Mouse (Mus musculus) hindbrain, embryonic 15.5 days (tissue): Measurements from ENCODE around the gene Lzic. TPM values are rescaled to one million over a fixed set of nuclear protein-coding genes. Genes with fewer than 3 reads are reported as not detected.

Experiments
- ATAC-seq: fragments of 200-750 bp; cut with Nextera tagmentation; 2 replicates; pipeline ENCODE4 v1.8.0; 2017; ENCODE audit warnings: low read depth, moderate number of reproducible peaks, moderate TSS enrichment; ENCODE audit not compliant: low FRiP score
- H3K27ac ChIP-seq: fragments of 300-500 bp; sonication (generic); replicated peaks from 2 replicates; pipeline ENCODE4 v1.5.1; 2015; ENCODE audit warnings: mild to moderate bottlenecking, inconsistent platforms
- H3K27me3 ChIP-seq: fragments of 300-500 bp; sonication (generic); 2 replicates; pipeline ENCODE4 v1.6.1; 2015; ENCODE audit warnings: control low read depth, inconsistent platforms
- H3K36me3 ChIP-seq: fragments of 300-500 bp; sonication (generic); 2 replicates; pipeline ENCODE4 v1.6.1; 2015; ENCODE audit warnings: control low read depth, inconsistent platforms
- H3K4me1 ChIP-seq: fragments of 300-500 bp; sonication (generic); replicated peaks from 2 replicates; pipeline ENCODE4 v1.6.1; 2015; ENCODE audit warnings: control low read depth, inconsistent platforms
- H3K4me2 ChIP-seq: fragments of 300-500 bp; sonication (generic); 2 replicates; pipeline ENCODE4 v1.6.1; 2015; ENCODE audit warnings: moderate library complexity, mild to moderate bottlenecking, inconsistent platforms
- H3K4me3 ChIP-seq: fragments of 300-500 bp; sonication (generic); 2 replicates; pipeline ENCODE4 v1.5.1; 2015; ENCODE audit warnings: mild to moderate bottlenecking, inconsistent platforms
- H3K9ac ChIP-seq: fragments of 300-500 bp; sonication (generic); 2 replicates; pipeline ENCODE4 v1.6.1; 2015; ENCODE audit warnings: inconsistent platforms
- H3K9me3 ChIP-seq: fragments of 300-500 bp; sonication (generic); 2 replicates; pipeline ENCODE4 v1.6.1; 2016; ENCODE audit warnings: control low read depth, inconsistent platforms
- WGBS: fragments of 180-500 bp; shearing (Covaris S2); methylation state at CpG from one replicate; pipeline ENCODE4 v1.1.7; 2015; 5-methylcytosine and 5-hydroxymethylcytosine counted together
- polyA plus RNA-seq: library from polyadenylated mRNA; unstranded; fragments of >200 nt; fragmentation: Nextera tagmentation; extraction: Ambion mirVana; gene quantifications from 2 replicates; pipeline ENCODE4 v1.2.1, GENCODE M21; 2015

The Lzic gene
- polyA plus RNA-seq, 1 experiment from 2014 or later: 40.8 TPM

DNA sequence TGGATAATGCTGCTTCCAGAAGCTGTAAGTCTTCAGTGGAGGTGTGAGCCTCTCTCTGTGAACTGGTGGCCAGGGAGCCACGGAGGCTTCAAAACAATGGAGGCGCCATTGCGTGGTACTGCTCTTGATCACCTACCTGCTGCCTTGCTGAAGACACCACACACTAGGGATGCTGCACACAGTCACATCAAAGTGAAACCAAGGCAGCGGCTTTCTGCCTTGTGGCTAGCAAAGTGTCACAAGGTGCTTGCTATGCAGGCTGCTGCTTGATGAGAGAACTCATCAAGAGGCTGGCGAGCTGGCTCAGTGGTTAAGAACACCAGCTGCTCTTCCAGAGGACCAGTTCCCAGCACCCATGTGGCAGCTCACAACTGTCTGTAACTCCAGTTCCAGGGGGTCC is 30.7 kb downstream of the Lzic start:
- H3K4me3 ChIP-seq: no peak overlapping the region
- WGBS: 88% methylated on average over 5 of the region's 5 CpGs
- H3K27ac ChIP-seq: no peak overlapping the region
- peaks cover 30% of the 10 kb centered on the region for H3K4me1 ChIP-seq
- no peak for ATAC-seq
- H3K9me3 ChIP-seq: no peaks in the 10 kb centered on the region
- no peaks in the 10 kb centered on the region for H3K27me3 ChIP-seq
- no peaks in the 10 kb centered on the region for H3K36me3 ChIP-seq
- no peak overlapping the region for H3K4me2 ChIP-seq
- H3K9ac ChIP-seq: no peak overlapping the region

- H3K27ac ChIP-seq: peak within 1 kb of the TSS; percentile 67
- H3K9me3 ChIP-seq: no peaks in the 10 kb centered on the region
- H3K9ac ChIP-seq: peak within 1 kb of the TSS; percentile 91
- no peaks in the 10 kb centered on the region for H3K27me3 ChIP-seq
- peaks cover 31% of the 10 kb centered on the region for H3K4me1 ChIP-seq
- H3K4me3 ChIP-seq: peak within 1 kb of the TSS; percentile 89
- peak; percentile 99 for ATAC-seq
- no peaks in the 10 kb centered on the region for H3K36me3 ChIP-seq
- peak within 1 kb of the TSS; percentile 90 for H3K4me2 ChIP-seq
- 0% methylated on average over 37 of the region's 46 CpGs for WGBS
Observed at GRCm38 (mm10) chr4:149517868-149518340, 32.9 kb downstream of the Lzic start, which contains the start of gene Ctnnbip1. TSS of gene Ctnnbip1 (plus strand) at chr4:149518236.

- Histone ChIP-seq H3K4me2 (peak overlapping the region; percentile 90), H3K9ac (peak overlapping the region; percentile 91), H3K27me3 (no peaks in the 10 kb centered on the region), H3K36me3 (no peaks in the 10 kb centered on the region), H3K4me3 (peak overlapping the region; percentile 89), H3K27ac (peak overlapping the region; percentile 67), H3K9me3 (no peaks in the 10 kb centered on the region), H3K4me1 (peaks cover 36% of the 10 kb centered on the region)
- ATAC-seq: no peak
- 4% methylated on average over 31 of the region's 52 CpGs for WGBS
Observed at GRCm38 (mm10) chr4:149518351-149519220, 33.6 kb downstream of the Lzic start.

GRCm38 (mm10) chr4:149521258-149521657 is 36.2 kb downstream of the Lzic start:
- no peak for ATAC-seq
- Histone ChIP-seq H3K27me3 (no peaks in the 10 kb centered on the region), H3K9me3 (no peaks in the 10 kb centered on the region), H3K4me2 (no peak overlapping the region), H3K4me1 (peaks cover 42% of the 10 kb centered on the region), H3K4me3 (no peak overlapping the region), H3K9ac (no peak overlapping the region), H3K27ac (no peak overlapping the region), H3K36me3 (no peaks in the 10 kb centered on the region)
- 68% methylated on average over 10 of the region's 10 CpGs for WGBS

- ATAC-seq: no peak
- Histone ChIP-seq H3K4me2 (no peak overlapping the region), H3K27me3 (no peaks in the 10 kb centered on the region), H3K36me3 (no peaks in the 10 kb centered on the region), H3K4me3 (no peak overlapping the region), H3K27ac (no peak overlapping the region), H3K9me3 (no peaks in the 10 kb centered on the region), H3K4me1 (peaks cover 46% of the 10 kb centered on the region), H3K9ac (no peak overlapping the region)
- 65% methylated on average over 6 of the region's 6 CpGs for WGBS
Observed at GRCm38 (mm10) chr4:149523961-149524360, 38.9 kb downstream of the Lzic start.

DNA sequence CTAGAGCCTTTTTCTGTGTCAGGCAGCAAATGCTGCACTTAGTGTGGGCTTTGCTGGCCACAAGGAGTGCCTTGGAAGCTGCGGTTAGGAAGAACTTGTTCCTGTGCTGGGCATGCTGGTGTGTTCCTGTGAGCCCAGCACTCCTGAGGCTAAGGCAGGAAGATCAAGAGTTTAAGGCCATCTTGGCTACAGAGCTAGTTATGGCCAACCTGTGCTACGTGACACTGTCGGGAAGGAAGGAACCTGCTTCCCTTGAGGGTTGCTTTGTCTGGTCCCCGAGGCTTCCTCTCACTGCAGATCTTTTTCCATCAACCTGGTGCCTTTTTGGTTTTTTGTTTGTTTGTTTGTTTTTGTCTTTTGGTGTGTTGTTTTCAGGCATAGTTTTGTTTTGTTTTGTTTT is 40.1 kb downstream of the Lzic start:
- Histone ChIP-seq H3K9ac (no peak overlapping the region), H3K4me1 (peaks cover 36% of the 10 kb centered on the region), H3K36me3 (no peaks in the 10 kb centered on the region), H3K27me3 (no peaks in the 10 kb centered on the region), H3K9me3 (no peaks in the 10 kb centered on the region), H3K4me2 (no peak overlapping the region), H3K4me3 (no peak overlapping the region), H3K27ac (no peak overlapping the region)
- WGBS: 90% methylated on average over 4 of the region's 4 CpGs
- ATAC-seq: no peak

DNA sequence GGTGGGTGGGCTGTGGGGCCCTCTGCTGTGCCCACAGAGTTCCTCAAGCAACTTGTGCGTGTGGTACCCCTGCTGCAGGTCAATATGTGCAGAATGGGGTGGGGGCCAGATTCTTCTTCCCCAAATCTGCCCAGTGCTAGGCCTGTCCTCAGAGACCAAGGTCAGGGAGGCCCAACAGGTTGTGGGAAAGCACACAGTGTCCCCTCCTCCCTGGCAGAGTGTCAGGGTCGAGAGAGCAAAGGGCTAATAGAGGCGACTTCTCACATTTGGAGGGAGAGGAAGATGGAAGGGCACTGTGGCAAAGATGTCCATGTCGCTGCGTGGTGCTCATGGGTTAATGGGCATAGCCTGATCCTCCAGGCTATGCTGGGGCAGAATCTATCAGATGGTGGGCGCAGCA is 40.8 kb downstream of the Lzic start:
- H3K36me3 ChIP-seq: no peaks in the 10 kb centered on the region
- no peak overlapping the region for H3K4me3 ChIP-seq
- H3K9me3 ChIP-seq: no peaks in the 10 kb centered on the region
- H3K4me1 ChIP-seq: peaks cover 30% of the 10 kb centered on the region
- ATAC-seq: 0 out of 2 replicates have a peak, but pooled peaks have one; percentile 25
- no peak overlapping the region for H3K27ac ChIP-seq
- H3K9ac ChIP-seq: no peak overlapping the region
- no peaks in the 10 kb centered on the region for H3K27me3 ChIP-seq
- WGBS: 86% methylated on average over 6 of the region's 6 CpGs
- H3K4me2 ChIP-seq: no peak overlapping the region

GRCm38 (mm10) chr4:149526330-149526729 is 41.3 kb downstream of the Lzic start:
- Histone ChIP-seq H3K9ac (no peak overlapping the region), H3K4me1 (peaks cover 26% of the 10 kb centered on the region), H3K9me3 (no peaks in the 10 kb centered on the region), H3K4me2 (no peak overlapping the region), H3K36me3 (no peaks in the 10 kb centered on the region), H3K4me3 (no peak overlapping the region), H3K27ac (no peak overlapping the region), H3K27me3 (no peaks in the 10 kb centered on the region)
- WGBS: 43% methylated on average over 7 of the region's 7 CpGs
- ATAC-seq: peak; percentile 59; the same call in 1 of the 2 replicates

DNA sequence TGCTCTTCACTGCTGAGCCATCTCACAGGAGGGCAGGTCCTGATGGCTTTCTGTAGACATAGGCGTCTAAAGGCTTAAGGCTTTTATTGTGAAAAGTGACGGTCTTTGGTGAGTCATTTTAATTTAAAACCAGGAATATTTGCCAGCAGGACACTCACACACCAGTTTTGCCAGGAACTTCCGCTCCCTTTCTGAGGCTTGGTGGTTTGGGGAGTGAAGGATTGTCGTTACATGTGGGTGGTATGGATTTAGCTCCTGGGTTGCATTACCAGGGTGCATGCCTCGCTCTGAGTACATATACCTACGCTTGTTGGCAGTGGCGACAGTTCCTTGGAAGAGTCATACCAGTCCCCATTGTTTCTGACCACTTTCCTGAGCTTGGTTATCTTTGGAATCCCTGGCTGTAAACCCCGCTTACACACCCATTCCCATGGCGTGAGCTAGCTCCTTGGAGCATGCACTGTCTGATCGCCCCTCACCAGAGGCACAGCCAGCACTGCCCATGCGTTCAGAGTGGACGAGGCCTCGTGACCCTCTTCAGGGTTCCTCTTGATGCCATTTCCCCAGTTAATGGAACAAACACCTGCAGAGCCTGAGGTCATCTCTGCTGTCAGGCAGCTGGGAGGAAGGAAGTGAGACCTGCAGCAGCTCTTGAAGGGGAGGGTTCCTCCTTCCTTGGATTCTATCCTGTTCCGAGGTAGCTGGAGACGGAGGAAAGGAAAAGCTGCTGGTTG is 42.8 kb downstream of the Lzic start:
- no peak overlapping the region for H3K4me3 ChIP-seq
- no peaks in the 10 kb centered on the region for H3K27me3 ChIP-seq
- no peak overlapping the region for H3K4me2 ChIP-seq
- H3K9me3 ChIP-seq: no peaks in the 10 kb centered on the region
- H3K4me1 ChIP-seq: peaks cover 21% of the 10 kb centered on the region
- no peak for ATAC-seq
- H3K9ac ChIP-seq: no peak overlapping the region
- no peak overlapping the region for H3K27ac ChIP-seq
- H3K36me3 ChIP-seq: no peaks in the 10 kb centered on the region
- 82% methylated on average over 15 of the region's 15 CpGs for WGBS

GRCm38 (mm10) chr4:149529691-149530090 is 44.7 kb downstream of the Lzic start:
- no peaks in the 10 kb centered on the region for H3K36me3 ChIP-seq
- no peaks in the 10 kb centered on the region for H3K27me3 ChIP-seq
- ATAC-seq: no peak
- H3K9ac ChIP-seq: no peak overlapping the region
- no peak overlapping the region for H3K4me3 ChIP-seq
- WGBS: 76% methylated on average over 6 of the region's 6 CpGs
- H3K4me1 ChIP-seq: peaks cover 14% of the 10 kb centered on the region
- no peaks in the 10 kb centered on the region for H3K9me3 ChIP-seq
- H3K27ac ChIP-seq: 0 out of 2 replicates have a peak overlapping the region, but pooled peaks have one; percentile 13
- H3K4me2 ChIP-seq: no peak overlapping the region

GRCm38 (mm10) chr4:149539441-149539840 is 54.4 kb downstream of the Lzic start:
- Histone ChIP-seq H3K4me1 (no peaks in the 10 kb centered on the region), H3K4me2 (no peak overlapping the region), H3K36me3 (no peaks in the 10 kb centered on the region), H3K9ac (no peak overlapping the region), H3K27me3 (no peaks in the 10 kb centered on the region), H3K27ac (no peak overlapping the region), H3K4me3 (no peak overlapping the region), H3K9me3 (no peaks in the 10 kb centered on the region)
- ATAC-seq: no peak; the same call in 1 of the 2 replicates
- 85% methylated on average over 8 of the region's 8 CpGs for WGBS

- no peak for ATAC-seq
- Histone ChIP-seq H3K9me3 (no peaks in the 10 kb centered on the region), H3K4me1 (no peaks in the 10 kb centered on the region), H3K27me3 (no peaks in the 10 kb centered on the region), H3K36me3 (peaks cover 16% of the 10 kb centered on the region; the same call in 1 of the 2 replicates), H3K27ac (no peak overlapping the region), H3K4me2 (no peak overlapping the region), H3K9ac (no peak overlapping the region), H3K4me3 (no peak overlapping the region)
- WGBS: 65% methylated on average over 5 of the region's 5 CpGs
Observed at GRCm38 (mm10) chr4:149541935-149542334, 56.9 kb downstream of the Lzic start.
